Mouse (Mus musculus) brain, embryonic 14.5 days (tissue): Measurements from ENCODE around the gene Tnfrsf9.

Experiments used
- CTCF ChIP-seq: fragments of 200-500 bp; IDR thresholded peaks from 2 replicates; pipeline ENCODE4 v1.5.1; 2012; ENCODE audit warnings: inconsistent platforms, mild to moderate bottlenecking, moderate library complexity, borderline replicate concordance; ENCODE audit not compliant: insufficient read depth, insufficient read length; ENCODE audit errors: extremely low read depth
- POLR2A ChIP-seq: fragments of 200-500 bp; IDR thresholded peaks from 2 replicates; pipeline ENCODE4 v1.6.1; 2012; ENCODE audit warnings: mild to moderate bottlenecking, inconsistent platforms, borderline replicate concordance; ENCODE audit not compliant: poor library complexity, insufficient read depth, insufficient read length, severe bottlenecking; ENCODE audit errors: extremely low read depth

DNA sequence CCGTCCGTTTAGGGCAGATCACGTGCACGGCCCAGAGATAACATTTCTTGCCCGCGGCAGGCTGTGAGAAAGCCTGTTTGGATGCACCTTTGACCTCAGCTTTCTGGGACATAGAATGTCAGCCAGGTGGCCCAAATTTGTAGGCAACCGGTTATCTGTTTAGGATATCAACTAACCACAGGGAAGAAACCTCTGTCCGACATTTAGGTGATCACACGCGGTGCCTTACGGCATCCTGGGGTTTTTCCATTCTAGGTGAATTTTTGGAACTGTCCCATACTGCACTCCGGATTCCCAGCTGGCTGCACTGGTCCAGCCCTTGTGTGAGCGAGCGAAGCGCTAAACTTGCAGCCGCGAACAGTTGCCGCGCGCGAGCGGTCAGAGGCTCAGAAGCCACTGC, 34.7 kb upstream of the Tnfrsf9 start:
- TF ChIP-seq CTCF (no peak), POLR2A (no peak)
